Mouse (Mus musculus) heart, embryonic 13.5 days (tissue): ENCODE data around the gene Birc5. TPM values are rescaled to one million over a fixed set of nuclear protein-coding genes. Genes with fewer than 3 reads are reported as not detected.
"Not testable (repeated sequence)": the region's sequence is repeated elsewhere in the genome, so short reads cannot be mapped to it uniquely, and the experiment has no call there.

Experiments used
- ATAC-seq: fragments of 200-750 bp; cut with Nextera tagmentation; 2 replicates; pipeline ENCODE4 v1.8.0; 2017; ENCODE audit warnings: moderate TSS enrichment; ENCODE audit not compliant: insufficient number of reproducible peaks, low FRiP score, low TSS enrichment; ENCODE audit errors: extremely low read depth
- H3K27ac ChIP-seq: fragments of 300-500 bp; sonication (generic); replicated peaks from 2 replicates; pipeline ENCODE4 v1.5.1; 2015; ENCODE audit warnings: moderate library complexity, mild to moderate bottlenecking, inconsistent platforms
- H3K27me3 ChIP-seq: fragments of 300-500 bp; sonication (generic); replicated peaks from 2 replicates; pipeline ENCODE4 v1.6.1; 2015; ENCODE audit warnings: mild to moderate bottlenecking, inconsistent platforms
- H3K36me3 ChIP-seq: fragments of 300-500 bp; sonication (generic); 2 replicates; pipeline ENCODE4 v1.6.1; 2015; ENCODE audit warnings: mild to moderate bottlenecking, inconsistent platforms
- H3K4me1 ChIP-seq: fragments of 300-500 bp; sonication (generic); 2 replicates; pipeline ENCODE4 v1.6.1; 2015; ENCODE audit warnings: inconsistent platforms
- H3K4me2 ChIP-seq: fragments of 300-500 bp; sonication (generic); 2 replicates; pipeline ENCODE4 v1.6.1; 2015; ENCODE audit warnings: inconsistent platforms, mild to moderate bottlenecking, moderate library complexity
- H3K4me3 ChIP-seq: fragments of 300-500 bp; sonication (generic); 2 replicates; pipeline ENCODE4 v1.5.1; 2015; ENCODE audit warnings: moderate library complexity, mild to moderate bottlenecking, inconsistent platforms
- H3K9ac ChIP-seq: fragments of 300-500 bp; sonication (generic); 2 replicates; pipeline ENCODE4 v1.6.1; 2015; ENCODE audit warnings: inconsistent platforms, mild to moderate bottlenecking, moderate library complexity
- H3K9me3 ChIP-seq: fragments of 300-500 bp; sonication (generic); 2 replicates; pipeline ENCODE4 v1.6.1; 2016; ENCODE audit warnings: inconsistent platforms
- WGBS: fragments of 180-500 bp; shearing (Covaris S2); methylation state at CpG from one replicate; pipeline ENCODE4 v1.1.7; 2015; ENCODE audit warnings: mixed read lengths; 5-methylcytosine and 5-hydroxymethylcytosine counted together
- polyA plus RNA-seq: library from polyadenylated mRNA; unstranded; fragments of >200 nt; fragmentation: Nextera tagmentation; extraction: Ambion mirVana; gene quantifications from 2 replicates; pipeline ENCODE4 v1.2.1, GENCODE M21; 2015

The Birc5 gene
- 228 and 260 TPM in 2 replicates for polyA plus RNA-seq

DNA sequence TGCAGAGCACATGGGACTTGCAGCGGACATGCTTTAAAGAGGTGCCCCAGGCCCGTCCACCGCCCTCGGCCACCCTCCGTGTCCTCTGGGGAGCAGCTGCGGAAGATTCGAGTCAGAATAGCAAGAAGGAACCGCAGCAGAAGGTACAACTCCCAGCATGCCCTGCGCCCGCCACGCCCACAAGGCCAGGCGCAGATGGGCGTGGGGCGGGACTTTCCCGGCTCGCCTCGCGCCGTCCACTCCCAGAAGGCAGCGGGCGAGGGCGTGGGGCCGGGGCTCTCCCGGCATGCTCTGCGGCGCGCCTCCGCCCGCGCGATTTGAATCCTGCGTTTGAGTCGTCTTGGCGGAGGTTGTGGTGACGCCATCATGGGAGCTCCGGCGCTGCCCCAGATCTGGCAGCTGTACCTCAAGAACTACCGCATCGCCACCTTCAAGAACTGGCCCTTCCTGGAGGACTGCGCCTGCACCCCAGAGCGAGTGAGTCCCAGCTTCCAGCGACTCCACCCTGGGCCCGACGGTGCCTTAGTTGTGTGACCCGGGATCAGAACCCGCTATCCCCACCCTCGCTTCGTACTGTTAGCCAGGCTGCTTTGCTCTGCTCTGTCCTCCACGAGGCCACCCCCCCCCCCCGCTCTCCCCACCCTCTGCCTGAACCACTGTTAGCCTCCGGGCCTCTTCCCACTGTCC, at the start of gene Birc5:
Gene Birc5 (plus strand): TSS at position 267 of the 687 bp plus-strand sequence.
- Histone ChIP-seq H3K9ac (peak within 1 kb of the TSS; percentile 90), H3K27me3 (no peaks in the 10 kb centered on the region), H3K4me1 (peaks cover 32% of the 10 kb centered on the region), H3K9me3 (no peaks in the 10 kb centered on the region), H3K27ac (peak within 1 kb of the TSS; percentile 96), H3K4me3 (peak within 1 kb of the TSS; percentile 68), H3K4me2 (peak within 1 kb of the TSS; percentile 87), H3K36me3 (peaks cover 37% of the 10 kb centered on the region)
- WGBS: under 1% methylated on average over 50 of the region's 51 CpGs
- ATAC-seq: peak; percentile 92

DNA sequence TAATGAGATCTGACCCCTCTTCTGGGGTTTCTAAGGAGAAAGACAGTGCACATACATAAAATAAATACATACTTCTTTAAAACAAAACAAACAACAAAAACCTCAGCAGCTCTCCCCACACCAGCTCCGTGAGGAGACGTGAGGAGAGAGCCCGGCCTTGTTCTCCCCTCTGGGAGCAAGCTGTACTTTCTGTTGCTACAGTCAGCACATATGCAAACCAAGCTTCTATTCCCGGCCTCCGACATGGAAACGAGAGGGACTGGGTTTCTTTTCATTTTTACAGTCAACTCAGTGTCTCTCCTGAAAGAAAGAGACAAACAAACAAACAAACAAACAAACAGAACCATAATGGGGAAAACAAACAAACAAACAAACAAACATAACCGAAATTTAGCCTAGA, 49.0 kb upstream of the Birc5 start:
- Histone ChIP-seq H3K4me1 (peaks cover 25% of the 10 kb centered on the region), H3K9me3 (no peaks in the 10 kb centered on the region)

DNA sequence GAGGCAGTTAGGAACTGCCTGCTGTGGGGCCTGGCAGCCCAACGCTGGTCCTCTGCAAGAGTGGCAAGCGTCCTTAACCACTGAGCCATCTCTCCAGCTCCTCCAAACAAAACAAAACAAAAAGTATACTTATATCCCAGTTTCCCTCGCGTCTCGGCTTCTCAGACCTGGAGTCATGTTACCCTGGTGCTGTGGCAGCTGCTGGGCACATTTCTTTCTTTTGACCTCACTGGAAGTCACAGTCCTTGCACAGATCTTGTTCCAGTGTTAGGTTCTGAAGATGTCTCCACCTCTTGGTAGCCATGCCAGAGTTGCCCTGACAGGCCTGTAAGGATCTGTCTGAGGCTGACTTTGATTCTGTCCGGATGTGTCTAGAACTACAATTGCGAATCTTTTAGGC, 47.4 kb upstream of the Birc5 start:
- Histone ChIP-seq H3K4me3 (no peak overlapping the region), H3K4me1 (peaks cover 25% of the 10 kb centered on the region), H3K27ac (no peak overlapping the region), H3K9ac (no peak overlapping the region), H3K36me3 (no peaks in the 10 kb centered on the region), H3K27me3 (0 out of 2 replicates have a peak, but pooled peaks cover 9% of the 10 kb centered on the region), H3K4me2 (no peak overlapping the region), H3K9me3 (no peaks in the 10 kb centered on the region)
- 70% methylated on average over 7 of the region's 7 CpGs for WGBS
- no peak for ATAC-seq

More for the DNA sequence above, 49.0 kb upstream of the Birc5 start:
- WGBS: 82% methylated on average over 7 of the region's 7 CpGs
- H3K27me3 ChIP-seq: 0 out of 2 replicates have a peak, but pooled peaks cover 9% of the 10 kb centered on the region
- H3K4me2 ChIP-seq: no peak overlapping the region
- ATAC-seq: no peak
- no peak overlapping the region for H3K4me3 ChIP-seq
- H3K9ac ChIP-seq: no peak overlapping the region
- no peaks in the 10 kb centered on the region for H3K36me3 ChIP-seq
- H3K27ac ChIP-seq: no peak overlapping the region

DNA sequence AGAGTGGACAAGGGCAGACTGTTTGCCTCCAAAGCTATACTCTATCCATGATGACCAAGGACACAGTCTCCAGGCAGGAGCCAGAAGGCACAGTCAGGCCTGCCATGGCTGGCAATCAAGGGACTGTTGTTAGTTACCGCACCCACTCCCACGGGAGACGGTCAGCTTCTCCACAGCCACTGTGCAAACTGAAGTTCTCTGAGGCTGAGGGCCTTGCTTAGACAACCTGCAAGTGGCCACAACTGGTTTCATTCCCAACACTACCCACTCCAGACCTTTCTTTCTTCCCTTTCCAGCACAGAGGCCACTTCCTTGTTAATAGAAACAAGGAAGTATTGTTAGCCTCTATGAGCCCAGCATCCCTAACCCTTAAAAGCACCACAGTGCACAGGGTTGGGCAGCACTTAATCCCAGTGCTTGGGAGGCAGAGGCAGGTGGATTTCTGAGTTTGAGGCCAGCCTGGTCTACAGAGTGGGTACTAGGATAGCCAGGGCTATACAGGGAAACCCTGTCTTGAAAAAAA, 45.8 kb upstream of the Birc5 start:
- no peaks in the 10 kb centered on the region for H3K9me3 ChIP-seq
- H3K9ac ChIP-seq: no peak overlapping the region
- WGBS: 93% methylated on average over 3 of the region's 3 CpGs
- peaks cover 12% of the 10 kb centered on the region for H3K4me1 ChIP-seq
- no peaks in the 10 kb centered on the region for H3K36me3 ChIP-seq
- no peak for ATAC-seq
- H3K27ac ChIP-seq: no peak overlapping the region
- H3K27me3 ChIP-seq: 0 out of 2 replicates have a peak, but pooled peaks cover 3% of the 10 kb centered on the region
- no peak overlapping the region for H3K4me2 ChIP-seq
- H3K4me3 ChIP-seq: no peak overlapping the region

DNA sequence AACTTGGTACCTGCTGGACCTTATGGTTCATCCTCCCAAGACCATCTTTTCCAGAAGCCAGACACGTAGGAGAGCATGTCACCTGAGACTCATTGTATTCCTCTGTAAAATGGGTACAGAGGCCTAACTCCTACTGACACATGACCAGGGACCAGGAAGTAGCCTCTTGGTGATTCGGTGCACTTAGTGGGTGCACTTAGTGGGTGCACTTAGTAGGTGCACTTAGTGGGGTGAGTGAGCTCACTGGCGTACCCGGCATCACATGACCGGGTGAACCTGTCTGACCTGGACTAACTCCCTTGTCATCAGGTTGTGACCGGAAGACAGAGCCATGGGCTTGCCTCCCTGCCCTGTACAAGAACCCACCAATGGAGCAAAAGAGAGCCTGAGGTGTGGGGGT, 42.3 kb upstream of the Birc5 start:
- no peak overlapping the region for H3K4me3 ChIP-seq
- H3K4me2 ChIP-seq: no peak overlapping the region
- peaks cover 22% of the 10 kb centered on the region for H3K4me1 ChIP-seq
- ATAC-seq: no peak
- peaks cover 5% of the 10 kb centered on the region for H3K36me3 ChIP-seq
- H3K27me3 ChIP-seq: 0 out of 2 replicates have a peak, but pooled peaks cover 3% of the 10 kb centered on the region
- no peak overlapping the region for H3K27ac ChIP-seq
- WGBS: 90% methylated on average over 6 of the region's 6 CpGs
- H3K9me3 ChIP-seq: no peaks in the 10 kb centered on the region
- H3K9ac ChIP-seq: no peak overlapping the region

GRCm38 (mm10) chr11:117809407-117810311, 39.4 kb upstream of the Birc5 start, which contains the start of the genes Gm20708 and Syngr2:
Gene Gm20708, plus strand, starts transcription at chr11:117809668.
Gene Syngr2, plus strand, starts transcription at chr11:117809668.
- Histone ChIP-seq H3K4me1 (peaks cover 32% of the 10 kb centered on the region), H3K27me3 (no peaks in the 10 kb centered on the region), H3K9me3 (no peaks in the 10 kb centered on the region), H3K27ac (peak within 1 kb of the TSS; percentile 75), H3K36me3 (peaks cover 34% of the 10 kb centered on the region), H3K4me3 (peak within 1 kb of the TSS; percentile 90), H3K4me2 (peak within 1 kb of the TSS; percentile 97), H3K9ac (peak within 1 kb of the TSS; percentile 91)
- ATAC-seq: peak; percentile 64
- under 1% methylated on average over 75 of the region's 75 CpGs for WGBS

DNA sequence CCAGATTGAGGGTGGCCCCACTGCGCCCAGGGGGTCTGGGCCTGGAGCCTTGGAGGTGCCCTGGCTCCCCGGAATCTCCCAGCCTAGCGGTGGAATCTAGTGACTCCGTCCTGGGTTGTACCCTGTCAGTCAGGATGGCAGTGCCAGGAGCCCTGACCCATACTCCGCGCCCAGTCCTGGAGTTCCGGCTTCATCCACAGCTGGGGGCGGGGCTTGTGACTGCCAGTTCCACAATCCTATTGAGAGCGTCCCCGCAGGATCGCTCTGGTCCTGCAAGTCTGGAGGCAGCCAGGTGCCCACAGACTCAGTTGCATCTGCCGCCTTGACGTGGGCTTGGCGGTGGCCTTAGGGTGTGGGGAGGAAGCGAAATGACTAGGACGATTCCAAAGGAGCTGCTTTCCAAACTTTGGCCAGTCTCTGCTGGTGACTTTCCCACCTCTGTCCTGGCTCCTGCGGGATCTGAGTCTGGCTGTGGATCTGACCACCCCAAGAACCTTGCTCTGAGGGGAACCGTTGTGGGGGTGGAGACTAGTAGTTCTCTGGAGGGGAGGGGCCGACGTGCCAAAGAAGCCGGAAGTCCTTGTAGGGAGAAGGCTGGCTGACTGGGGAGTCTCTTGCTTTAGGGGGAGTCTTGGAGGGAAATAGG, 38.5 kb upstream of the Birc5 start:
- Histone ChIP-seq H3K9ac (peak overlapping the region; percentile 91), H3K9me3 (no peaks in the 10 kb centered on the region), H3K36me3 (peaks cover 43% of the 10 kb centered on the region), H3K27ac (peak overlapping the region; percentile 75), H3K4me3 (peak overlapping the region; percentile 90), H3K4me2 (peak overlapping the region; percentile 97), H3K4me1 (peaks cover 38% of the 10 kb centered on the region), H3K27me3 (no peaks in the 10 kb centered on the region)
- peak; percentile 74 for ATAC-seq
- under 1% methylated on average over 21 of the region's 21 CpGs for WGBS

DNA sequence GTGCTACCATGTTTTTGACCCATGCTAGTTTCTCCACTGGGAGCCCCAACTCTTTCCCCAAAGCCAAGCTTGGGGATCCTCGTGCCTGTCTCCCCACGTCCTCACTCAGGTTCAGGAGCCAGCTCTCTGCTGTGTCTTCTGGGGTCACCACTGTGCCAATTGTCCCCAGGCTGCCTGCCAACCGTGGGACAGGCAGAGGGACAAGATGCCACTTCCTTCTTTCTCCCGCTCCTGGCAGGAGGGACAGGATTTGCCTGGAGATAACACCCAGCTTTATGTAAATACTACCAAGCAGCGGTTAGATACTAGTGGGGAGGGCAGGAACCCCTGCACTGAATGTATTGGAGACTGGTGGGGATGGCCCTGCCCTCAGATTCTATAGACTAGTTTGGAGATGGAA, 35.2 kb upstream of the Birc5 start:
- peaks cover 75% of the 10 kb centered on the region for H3K36me3 ChIP-seq
- 58% methylated on average over 5 of the region's 5 CpGs for WGBS
- 0 out of 2 replicates have a peak overlapping the region, but pooled peaks have one; percentile 10 for H3K9ac ChIP-seq
- no peak for ATAC-seq
- no peak overlapping the region for H3K4me2 ChIP-seq
- H3K27me3 ChIP-seq: no peaks in the 10 kb centered on the region
- H3K27ac ChIP-seq: no peak overlapping the region
- peaks cover 45% of the 10 kb centered on the region for H3K4me1 ChIP-seq
- no peaks in the 10 kb centered on the region for H3K9me3 ChIP-seq
- no peak overlapping the region for H3K4me3 ChIP-seq

DNA sequence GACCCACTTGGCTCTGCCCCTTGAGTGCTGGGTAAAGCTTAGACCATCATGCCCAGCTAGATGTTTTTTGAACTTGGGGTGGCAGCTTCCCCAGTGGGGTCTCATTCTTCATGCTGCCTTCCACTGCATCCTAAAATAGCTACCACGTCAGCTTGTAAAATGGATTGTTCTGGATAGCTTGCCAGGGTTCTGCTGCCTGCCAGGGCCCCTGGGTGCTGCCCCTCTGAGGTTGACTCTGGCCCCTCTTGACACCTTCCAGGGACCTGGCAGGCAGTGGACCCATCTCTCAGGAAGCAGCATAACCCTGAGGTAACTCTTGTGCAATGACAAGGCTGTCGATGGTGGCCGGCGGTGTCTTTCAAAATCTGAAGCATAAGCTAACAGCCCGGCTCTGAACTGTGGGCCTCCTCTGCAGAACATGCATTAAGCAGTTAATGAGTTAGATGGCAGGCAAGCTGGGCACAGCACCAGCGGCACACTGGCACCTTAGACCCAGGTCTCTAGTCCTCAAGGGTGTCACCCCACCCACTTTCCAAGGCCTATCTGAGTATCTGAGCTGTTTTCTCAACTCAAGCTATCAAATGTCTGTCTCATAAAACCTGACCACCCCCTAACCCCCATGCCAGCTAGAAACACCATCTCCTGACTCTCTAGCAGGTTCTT, 34.2 kb upstream of the Birc5 start:
- H3K4me2 ChIP-seq: no peak overlapping the region
- H3K36me3 ChIP-seq: peaks cover 85% of the 10 kb centered on the region
- WGBS: 84% methylated on average over 6 of the region's 6 CpGs
- no peaks in the 10 kb centered on the region for H3K27me3 ChIP-seq
- no peak overlapping the region; the same call in 1 of the 2 replicates for H3K27ac ChIP-seq
- H3K9ac ChIP-seq: peak overlapping the region; percentile 63
- H3K9me3 ChIP-seq: no peaks in the 10 kb centered on the region
- peaks cover 48% of the 10 kb centered on the region for H3K4me1 ChIP-seq
- ATAC-seq: no peak
- no peak overlapping the region for H3K4me3 ChIP-seq

DNA sequence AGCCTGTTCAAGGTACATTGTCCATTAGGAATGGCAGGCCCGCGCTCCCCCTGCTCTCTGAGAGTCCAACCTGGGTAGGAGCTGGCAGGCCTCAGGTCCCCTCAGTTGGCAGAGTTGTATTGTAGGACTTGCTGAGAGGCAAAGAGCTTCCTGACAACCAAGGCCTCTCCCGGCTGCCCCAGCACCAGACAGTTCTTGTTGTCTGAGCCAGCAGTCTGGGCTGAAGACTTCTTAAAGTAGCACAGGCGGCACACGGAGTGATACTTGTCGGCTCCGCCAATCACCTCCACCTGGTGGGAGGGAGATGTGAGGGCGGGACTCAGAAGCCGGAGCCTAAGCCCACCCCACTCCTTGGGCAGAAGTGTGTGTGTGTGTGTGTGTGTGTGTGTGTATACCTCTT, 33.2 kb upstream of the Birc5 start:
- H3K4me2 ChIP-seq, H3K9ac ChIP-seq, H3K27ac ChIP-seq, H3K4me3 ChIP-seq, H3K27me3 ChIP-seq, ATAC-seq, H3K9me3 ChIP-seq: not testable (repeated sequence)
- H3K36me3 ChIP-seq: peaks cover 95% of the 10 kb centered on the region
- 75% methylated on average over 9 of the region's 9 CpGs for WGBS
- H3K4me1 ChIP-seq: peaks cover 50% of the 10 kb centered on the region
